Mouse (Mus musculus): ENCODE data around the gene Accs.
A peak's percentile ranks its signal among the peaks of the same experiment; 100 is the strongest.

Accs gene

GRCm38 (mm10) chr2:93791516-93792499 lies 57.9 kb downstream of the Accs start:
- peak; percentile 42 for DNase-seq

GRCm38 (mm10) chr2:93790798-93791345 lies 58.9 kb downstream of the Accs start:
- no peak for DNase-seq

GRCm38 (mm10) chr2:93788557-93788956 lies 61.2 kb downstream of the Accs start:
- DNase-seq, result no peak

- DNase-seq, result peak; percentile 72
These were observed 63.6 kb downstream of the Accs start for GRCm38 (mm10) chr2:93786175-93786574.

GRCm38 (mm10) chr2:93785432-93785798 lies 64.3 kb downstream of the Accs start:
- no peak for DNase-seq

GRCm38 (mm10) chr2:93784721-93785431 lies 64.9 kb downstream of the Accs start:
- peak; percentile 55 for DNase-seq

- no peak for DNase-seq
These were observed 65.7 kb downstream of the Accs start for GRCm38 (mm10) chr2:93783926-93784539.
